Mouse (Mus musculus) CH12.LX (cell line): ENCODE data around the gene Tedc1. TPM values are rescaled to one million over a fixed set of nuclear protein-coding genes. Genes with fewer than 3 reads are reported as not detected.

Experiments
- DNase-seq: peaks from one replicate; pipeline ENCODE4 v3.0.0-alpha.2; 2013; ENCODE audit errors: extremely low read depth
- H3K27ac ChIP-seq: 2 replicates; pipeline ENCODE4 v1.5.1; 2012; ENCODE audit warnings: low read depth, mild to moderate bottlenecking, control low read depth, moderate library complexity; ENCODE audit not compliant: insufficient read depth
- H3K27me3 ChIP-seq: replicated peaks from 2 replicates; pipeline ENCODE3; 2012; ENCODE audit warnings: inconsistent platforms
- H3K36me3 ChIP-seq, 2 experiments: replicated peaks in 1 of 2; 2 replicates each; pipeline versions ENCODE3 to v1.6.1; 2012; ENCODE audit warnings: inconsistent platforms in 1 of 2, low read length in 1 of 2, mild to moderate bottlenecking in 1 of 2, mixed read lengths in 1 of 2, moderate library complexity in 1 of 2; ENCODE audit not compliant: control insufficient read depth in 1 of 2, insufficient read depth in 1 of 2
- H3K4me1 ChIP-seq, 2 experiments: 2 replicates each; pipeline ENCODE4 v1.6.1; 2012; ENCODE audit warnings: inconsistent platforms in 1 of 2, moderate library complexity in 1 of 2; ENCODE audit not compliant: insufficient read depth in 2 of 2, control insufficient read depth in 1 of 2
- H3K4me2 ChIP-seq: 2 replicates; pipeline ENCODE4 v1.6.1; 2012; ENCODE audit warnings: low read depth, mild to moderate bottlenecking, control low read depth; ENCODE audit not compliant: poor library complexity, insufficient read depth, severe bottlenecking
- H3K4me3 ChIP-seq, 3 experiments: fragments of 150-350 bp in 1 of 3; sonication (generic) in 1 of 3; replicated peaks in 1 of 3; 2 replicates each; pipeline versions ENCODE3 to v1.5.1; 2011 to 2012; ENCODE audit warnings: low read depth in 2 of 3, low read length in 2 of 3, mild to moderate bottlenecking in 2 of 3, moderate library complexity in 2 of 3, control low read depth in 1 of 3, improper control_type of control experiment in 1 of 3, inconsistent platforms in 1 of 3, mixed read lengths in 1 of 3; ENCODE audit not compliant: poor library complexity in 1 of 3
- H3K79me2 ChIP-seq: replicated peaks from 2 replicates; pipeline ENCODE4 v1.6.1; 2012; ENCODE audit warnings: mild to moderate bottlenecking, moderate library complexity; ENCODE audit not compliant: control insufficient read depth, poor library complexity, insufficient read depth, severe bottlenecking; ENCODE audit errors: extremely low read depth
- H3K9ac ChIP-seq: 2 replicates; pipeline ENCODE4 v1.6.1; 2012; ENCODE audit warnings: low read depth, mild to moderate bottlenecking, control low read depth, moderate library complexity; ENCODE audit not compliant: insufficient read depth
- H3K9me3 ChIP-seq: replicated peaks from 2 replicates; pipeline ENCODE3; 2012; ENCODE audit warnings: low read length, inconsistent platforms, mixed read lengths
- BHLHE40 ChIP-seq: IDR thresholded peaks from 2 replicates; pipeline ENCODE4 v1.6.1; 2011; ENCODE audit warnings: mild to moderate bottlenecking, low read depth, low read length, improper control_type of control experiment
- CHD2 ChIP-seq: IDR thresholded peaks from 2 replicates; pipeline ENCODE4 v1.6.1; 2011; ENCODE audit warnings: low read length, improper control_type of control experiment
- CTCF ChIP-seq, 2 experiments: IDR thresholded peaks in 1 of 2; conservative IDR thresholded peaks in 1 of 2; 2 replicates each; pipeline ENCODE4 v1.5.1; 2011 to 2012; ENCODE audit warnings: low read depth in 2 of 2, low read length in 2 of 2, improper control_type of control experiment in 1 of 2, inconsistent platforms in 1 of 2, mild to moderate bottlenecking in 1 of 2, moderate library complexity in 1 of 2
- E2F4 ChIP-seq: IDR thresholded peaks from 2 replicates; pipeline ENCODE4 v1.6.1; 2011; ENCODE audit warnings: low read depth, low read length, improper control_type of control experiment; ENCODE audit not compliant: insufficient replicate concordance
- ELF1 ChIP-seq: IDR thresholded peaks from 2 replicates; pipeline ENCODE4 v1.6.1; 2014; ENCODE audit warnings: low read depth, mild to moderate bottlenecking, inconsistent platforms, low read length, improper control_type of control experiment
- ETS1 ChIP-seq: conservative IDR thresholded peaks from 2 replicates; pipeline ENCODE4 v1.6.1; 2012; ENCODE audit warnings: low read depth, mild to moderate bottlenecking, inconsistent platforms, low read length, improper control_type of control experiment, moderate library complexity
- GABPA ChIP-seq: IDR thresholded peaks from 2 replicates; pipeline ENCODE4 v1.6.1; 2012; ENCODE audit warnings: low read depth, low read length, improper control_type of control experiment, inconsistent platforms; ENCODE audit not compliant: insufficient replicate concordance
- HCFC1 ChIP-seq: IDR thresholded peaks from 2 replicates; pipeline ENCODE4 v1.6.1; 2012; ENCODE audit warnings: low read depth, mild to moderate bottlenecking, inconsistent platforms, low read length, improper control_type of control experiment
- IRF4 ChIP-seq: IDR thresholded peaks from 2 replicates; pipeline ENCODE4 v1.6.1; 2014; ENCODE audit warnings: low read depth, mild to moderate bottlenecking, inconsistent platforms, low read length, improper control_type of control experiment
- JUN ChIP-seq: IDR thresholded peaks from 2 replicates; pipeline ENCODE4 v1.6.1; 2011; ENCODE audit warnings: low read depth, mild to moderate bottlenecking, low read length, improper control_type of control experiment, moderate library complexity; ENCODE audit not compliant: insufficient read depth
- JUND ChIP-seq: conservative IDR thresholded peaks from 2 replicates; pipeline ENCODE4 v1.6.1; 2011; ENCODE audit warnings: low read depth, low read length, improper control_type of control experiment
- KAT2A ChIP-seq: IDR thresholded peaks from 2 replicates; pipeline ENCODE4 v1.6.1; 2012; ENCODE audit warnings: low read length, improper control_type of control experiment, inconsistent platforms; ENCODE audit not compliant: insufficient replicate concordance
- MAFK ChIP-seq: IDR thresholded peaks from 2 replicates; pipeline ENCODE4 v1.6.1; 2011; ENCODE audit warnings: low read length, improper control_type of control experiment; ENCODE audit not compliant: insufficient replicate concordance
- MAX ChIP-seq: IDR thresholded peaks from 2 replicates; pipeline ENCODE4 v1.6.1; 2011; ENCODE audit warnings: low read length, improper control_type of control experiment
- MAZ ChIP-seq: IDR thresholded peaks from 2 replicates; pipeline ENCODE4 v1.6.1; 2012; ENCODE audit warnings: low read depth, mild to moderate bottlenecking, inconsistent platforms, low read length, improper control_type of control experiment, moderate library complexity
- MXI1 ChIP-seq: IDR thresholded peaks from 2 replicates; pipeline ENCODE4 v1.6.1; 2011; ENCODE audit warnings: mild to moderate bottlenecking, low read depth, low read length, improper control_type of control experiment
- NRF1 ChIP-seq: IDR thresholded peaks from 2 replicates; pipeline ENCODE4 v1.6.1; 2014; ENCODE audit warnings: low read depth, mild to moderate bottlenecking, inconsistent platforms, low read length, improper control_type of control experiment, moderate library complexity
- POLR2A ChIP-seq: IDR thresholded peaks from 2 replicates; pipeline ENCODE4 v1.6.1; 2011; ENCODE audit warnings: low read depth, mild to moderate bottlenecking, improper control_type of control experiment, low read length
- POLR2AphosphoS2 ChIP-seq: IDR thresholded peaks from 2 replicates; pipeline ENCODE4 v1.6.1; 2011; ENCODE audit warnings: low read depth, low read length, improper control_type of control experiment
- RAD21 ChIP-seq: IDR thresholded peaks from 2 replicates; pipeline ENCODE4 v1.6.1; 2011; ENCODE audit warnings: low read depth, mild to moderate bottlenecking, low read length, improper control_type of control experiment, moderate library complexity
- RCOR1 ChIP-seq: conservative IDR thresholded peaks from 2 replicates; pipeline ENCODE4 v1.6.1; 2012; ENCODE audit warnings: low read depth, mild to moderate bottlenecking, inconsistent platforms, low read length, improper control_type of control experiment
- TBP ChIP-seq: conservative IDR thresholded peaks from 2 replicates; pipeline ENCODE4 v1.6.1; 2011; ENCODE audit warnings: low read depth, low read length, improper control_type of control experiment
- TCF12 ChIP-seq: IDR thresholded peaks from 2 replicates; pipeline ENCODE4 v1.6.1; 2014; ENCODE audit warnings: low read depth, mild to moderate bottlenecking, inconsistent platforms, low read length, improper control_type of control experiment
- UBTF ChIP-seq: IDR thresholded peaks from 2 replicates; pipeline ENCODE4 v1.6.1; 2012; ENCODE audit warnings: low read depth, mild to moderate bottlenecking, inconsistent platforms, low read length, improper control_type of control experiment, moderate library complexity
- USF1 ChIP-seq: IDR thresholded peaks from 2 replicates; pipeline ENCODE4 v1.6.1; 2014; ENCODE audit warnings: low read depth, mild to moderate bottlenecking, inconsistent platforms, low read length, improper control_type of control experiment
- USF2 ChIP-seq: conservative IDR thresholded peaks from 2 replicates; pipeline ENCODE4 v1.6.1; 2011; ENCODE audit warnings: low read depth, low read length, improper control_type of control experiment
- ZC3H11A ChIP-seq: IDR thresholded peaks from 2 replicates; pipeline ENCODE4 v1.6.1; 2012; ENCODE audit warnings: low read depth, mild to moderate bottlenecking, inconsistent platforms, low read length, improper control_type of control experiment
- ZKSCAN1 ChIP-seq: IDR thresholded peaks from 2 replicates; pipeline ENCODE4 v1.6.1; 2012; ENCODE audit warnings: low read depth, inconsistent platforms, low read length, improper control_type of control experiment, borderline replicate concordance
- ZMIZ1 ChIP-seq: IDR thresholded peaks from 2 replicates; pipeline ENCODE4 v1.6.1; 2012; ENCODE audit warnings: low read depth, mild to moderate bottlenecking, inconsistent platforms, low read length, improper control_type of control experiment
- dilution Hi-C: fragments of 300-500 bp; cut with MboI; formaldehyde crosslinking; loops from 2 replicates; pipeline ENCODE4 v1.14.3; 2020; ENCODE audit warnings: low sequenced_read_pairs; ENCODE audit not compliant: extremely low pct_unique_long_range_greater_than_20kb, extremely low pct_ligation_motif_present
- in situ Hi-C: fragments of 300-500 bp; cut with MboI; formaldehyde crosslinking; loops from 3 replicates; pipeline ENCODE4 v1.14.3; 2019; ENCODE audit warnings: low sequenced_read_pairs, low pct_ligation_motif_present, low pct_unique_long_range_greater_than_20kb, mixed read lengths
- polyA plus RNA-seq: library from polyadenylated mRNA; unstranded; fragments of >175 nt; gene quantifications from 2 replicates; pipeline ENCODE4 v1.2.1, GENCODE M21; 2012; ENCODE audit warnings: low read depth; ENCODE audit not compliant: insufficient read length
- total RNA-seq, 2 experiments: library from RNA; depleted of rRNA; stranded (reverse); fragments of 300-350 nt in 1 of 2; fragments of >200 nt in 1 of 2; gene quantifications; 2 replicates each; pipeline ENCODE4 v1.2.3; 2012 to 2014

Tedc1 gene
- total and polyA plus RNA-seq, 3 experiments = 6.4 to 14.0 (median 9.0) TPM

DNA sequence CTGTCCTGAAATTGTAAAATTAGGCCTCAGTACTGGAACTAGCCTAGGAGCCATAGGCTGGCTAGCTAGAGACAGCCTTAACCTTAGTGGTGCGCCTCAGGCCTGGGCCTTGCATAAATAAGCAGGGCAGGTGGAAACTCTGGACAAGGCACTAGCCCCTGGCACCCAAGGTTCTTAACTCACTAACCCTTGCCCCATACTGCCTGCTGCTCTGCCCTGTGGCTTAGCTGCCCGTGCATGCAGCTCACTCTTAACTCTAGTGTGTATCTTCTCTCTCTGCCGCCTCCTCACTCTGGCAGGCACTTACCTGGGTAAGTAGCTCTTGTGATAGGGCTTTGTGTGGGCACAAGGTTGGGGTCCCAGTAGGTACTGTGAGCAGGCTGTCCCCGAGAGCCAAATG, 21.7 kb upstream of the Tedc1 start:
- in situ Hi-C loops = no loop called here
- dilution Hi-C loops = no loop called here
- TF ChIP-seq MAX = no peak
- no peak for TF ChIP-seq UBTF
- no peak for TF ChIP-seq TBP
- no peak for TF ChIP-seq E2F4
- no peak for TF ChIP-seq POLR2AphosphoS2
- TF ChIP-seq JUN = no peak
- TF ChIP-seq KAT2A = no peak
- TF ChIP-seq ETS1 = no peak
- TF ChIP-seq CTCF (conservative IDR thresholded peaks at IDR 0.05 in 1 of 2, IDR thresholded peaks at IDR 0.05 in 1 of 2; ENCODE audit: low read depth in 2 of 2, low read length in 2 of 2) = no peak
- no peak for TF ChIP-seq JUND
- no peak for TF ChIP-seq TCF12
- TF ChIP-seq HCFC1 = no peak
- no peak for TF ChIP-seq RCOR1
- no peak for TF ChIP-seq BHLHE40
- no peak for TF ChIP-seq CHD2
- TF ChIP-seq IRF4 = no peak
- no peak for TF ChIP-seq NRF1
- no peak for TF ChIP-seq ZC3H11A
- no peak for TF ChIP-seq ZKSCAN1

DNA sequence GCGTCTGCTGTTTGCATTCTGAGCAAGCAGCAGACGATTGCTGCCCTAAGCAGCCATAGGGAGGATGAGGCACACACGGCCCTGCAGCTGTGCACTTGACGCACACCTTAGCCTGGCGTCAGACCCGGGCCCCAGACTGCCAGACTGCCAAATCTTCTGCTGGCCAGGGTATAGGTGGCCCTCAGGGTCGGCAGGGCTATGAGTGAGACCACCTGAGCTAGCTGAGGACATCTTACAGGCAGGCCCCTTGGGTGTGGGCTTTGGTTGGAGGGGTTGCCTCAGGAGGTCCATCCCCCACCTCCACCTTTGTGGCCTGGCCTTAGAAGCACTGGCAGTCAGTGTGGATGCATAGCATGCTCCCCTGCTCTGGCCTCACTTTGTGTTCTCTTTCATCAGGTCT, 20.8 kb upstream of the Tedc1 start:
- no peak for TF ChIP-seq RAD21
- no peak for TF ChIP-seq MAZ
- no peak for TF ChIP-seq JUN
- TF ChIP-seq HCFC1 = no peak
- no peak for TF ChIP-seq ETS1
- TF ChIP-seq KAT2A = no peak
- no peak for TF ChIP-seq MAFK
- no peak for TF ChIP-seq USF1
- TF ChIP-seq ELF1 = no peak
- TF ChIP-seq GABPA = no peak
- TF ChIP-seq JUND = no peak
- TF ChIP-seq CTCF (conservative IDR thresholded peaks at IDR 0.05 in 1 of 2, IDR thresholded peaks at IDR 0.05 in 1 of 2; ENCODE audit: low read depth in 2 of 2, low read length in 2 of 2) = no peak
- TF ChIP-seq ZC3H11A = no peak
- TF ChIP-seq POLR2A = no peak
- no peak for TF ChIP-seq E2F4
- TF ChIP-seq ZMIZ1 = no peak
- no peak for TF ChIP-seq USF2
- TF ChIP-seq RCOR1 = no peak
- no peak for TF ChIP-seq MXI1
- no peaks in the 10 kb centered on the region for H3K27me3 ChIP-seq

More for the DNA sequence above, 21.7 kb upstream of the Tedc1 start:
- H3K4me3 ChIP-seq = no peak overlapping the region
- H3K79me2 ChIP-seq = no peaks in the 10 kb centered on the region
- H3K27me3 ChIP-seq = no peaks in the 10 kb centered on the region
- no peak for DNase-seq
- no peak overlapping the region for H3K27ac ChIP-seq
- H3K4me2 ChIP-seq = no peak overlapping the region
- no peaks in the 10 kb centered on the region for H3K4me1 ChIP-seq
- H3K9me3 ChIP-seq = peaks cover 4% of the 10 kb centered on the region
- no peak overlapping the region for H3K9ac ChIP-seq
- H3K36me3 ChIP-seq = peaks cover 87 to 100% of the 10 kb centered on the region in 2 experiments

More for the DNA sequence above, 20.8 kb upstream of the Tedc1 start:
- Histone ChIP-seq H3K36me3 (peaks cover 78 to 99% of the 10 kb centered on the region in 2 experiments), H3K79me2 (no peaks in the 10 kb centered on the region), H3K9me3 (peaks cover 13% of the 10 kb centered on the region), H3K4me3 (no peak overlapping the region), H3K4me2 (no peak overlapping the region), H3K27ac (no peak overlapping the region), H3K9ac (no peak overlapping the region), H3K4me1 (no peaks in the 10 kb centered on the region)
- DNase-seq = no peak
- dilution Hi-C loops = no loop called here
- in situ Hi-C loops = no loop called here
